ENCODE assay signal across 13 mouse cellular contexts in genomic region chr1:58739529-58739928, GRCm38 (mm10). TPM values are rescaled to one million over a fixed set of nuclear protein-coding genes. Genes with fewer than 3 reads are reported as not detected.
A peak's percentile ranks its signal among the peaks of the same experiment; 100 is the strongest.
DNase-seq lines count a peak whose midpoint lies in the region; ATAC-seq and TF ChIP-seq lines count a peak whose summit lies in the region.
"Had no signal": no experiment of that assay in that cellular context is flagged by ENCODE, and none has a peak within 500 bp of the region (broad histone marks: within the 10 kb centered on the region; RNA-seq: fewer than 3 reads in every experiment).

No protein-coding gene starts in this region.

- no peak overlapping the region for H3K4me3 ChIP-seq in gastrocnemius, adult 2 months
- H3K4me3 ChIP-seq: midbrain, embryonic 12.5 days had no signal

- 0 out of 2 replicates have a peak overlapping the region, but pooled peaks have one; percentile 31 for H3K27ac ChIP-seq in gastrocnemius, adult 2 months
- H3K27ac ChIP-seq: liver, embryonic 14.5 days; midbrain, embryonic 12.5 days had no signal

- TF ChIP-seq CTCF in gastrocnemius, adult 2 months (IDR thresholded peaks at IDR 0.05), result no peak

- intact Hi-C loops in gastrocnemius, adult 2 months (cut with DNase I), result no loop called here
- intact Hi-C loops in gastrocnemius, postnatal 36 days (cut with DNase I), result no loop called here

- ATAC-seq in activated CD4-positive, CD25-positive, alpha-beta regulatory T cell, adult 4 months, result no peak

- no peak for DNase-seq in gastrocnemius, adult 2 months
- no peak for DNase-seq in gastrocnemius, postnatal 36 days
- peak; percentile 68 to 73 for DNase-seq in cerebellum, postnatal 10 days
- DNase-seq in layer of hippocampus, adult 9-10 months (ENCODE audit: low spot score), result peak; percentile 46
- peak; percentile 68 to 86 for DNase-seq in right cerebral cortex, postnatal 10 days (ENCODE audit: low spot score in 2 of 2)
- DNase-seq in adrenal gland, adult 2 months, result no peak
- no peak for DNase-seq in thymus, postnatal 4 days
- DNase-seq: gastrocnemius, postnatal 10 days; heart, postnatal 14 days had no signal

RNA-seq across cellular contexts. Expression of gene Cflar, which starts 28.2 kb away (rescaled TPM):
- 10 to 100 TPM; 38.8 to 58.6 TPM for total RNA-seq in gastrocnemius, adult 2 months (2021)
- total RNA-seq in gastrocnemius, postnatal 36 days (2021), result 10 to 100 TPM; 34.9 to 42.3 TPM
- total RNA-seq in adrenal gland, adult 2 months (2021), result 100 to 1,000 TPM in 1 of 2 experiments, 10 to 100 TPM in 1; 97.4 to 113 TPM
- 37.3 and 41.7 TPM in 2 replicates for polyA plus RNA-seq in adrenal gland, adult 2 months (2012; rRNA removed)
- polyA plus RNA-seq in activated CD4-positive, CD25-positive, alpha-beta regulatory T cell, adult 4 months (2017; shearing (Covaris generic)), result 100 to 1,000 TPM; 172 to 177 TPM

RNA-seq across cellular contexts. Expression of gene Als2cr12, which starts 43.7 kb away (rescaled TPM):
- not detected for total RNA-seq in gastrocnemius, adult 2 months (2021)
- total RNA-seq in gastrocnemius, postnatal 36 days (2021), result not detected
- total RNA-seq in adrenal gland, adult 2 months (2021), result 1 to 10 TPM; 1.1 to 3.4 TPM
- 0.46 TPM in 1 of 2 replicates, not detected in the other for polyA plus RNA-seq in adrenal gland, adult 2 months (2012; rRNA removed)
- polyA plus RNA-seq in activated CD4-positive, CD25-positive, alpha-beta regulatory T cell, adult 4 months (2017; shearing (Covaris generic)), result not detected
- total RNA-seq: gastrocnemius, postnatal 10 days; heart, postnatal 14 days had no signal
- polyA plus RNA-seq: kidney, embryonic 16.5 days; liver, embryonic 14.5 days; midbrain, embryonic 12.5 days had no signal

RNA-seq across cellular contexts. Expression of gene Casp8, which starts 55.6 kb away (rescaled TPM):
- 1 to 10 TPM; 2.6 to 2.7 TPM for total RNA-seq in gastrocnemius, adult 2 months (2021)
- total RNA-seq in gastrocnemius, postnatal 36 days (2021), result 1 to 10 TPM; 2.5 to 3.1 TPM
- 10 to 100 TPM; 15.5 to 22.9 TPM for total RNA-seq in adrenal gland, adult 2 months (2021)
- polyA plus RNA-seq in adrenal gland, adult 2 months (2012; rRNA removed), result 0.74 and 0.89 TPM in 2 replicates
- polyA plus RNA-seq in activated CD4-positive, CD25-positive, alpha-beta regulatory T cell, adult 4 months (2017; shearing (Covaris generic)), result 100 to 1,000 TPM; 182 to 204 TPM

Comparison
In these comparisons a context has a peak if more than half of its experiments do, and no peak if none do; other contexts are left out.
1. DNase-seq: peak in cerebellum, postnatal 10 days (2 of 2), layer of hippocampus, adult 9-10 months (single experiment) and right cerebral cortex, postnatal 10 days (2 of 2); none in gastrocnemius, adult 2 months (single experiment), gastrocnemius, postnatal 36 days (0 of 2), adrenal gland, adult 2 months (single experiment) and thymus, postnatal 4 days (single experiment).
2. RNA of gene Casp8, which starts 55.6 kb away (total RNA-seq): 15.5 to 22.9 TPM in adrenal gland, adult 2 months; 2.5 to 3.1 TPM in gastrocnemius, postnatal 36 days and 2.6 to 2.7 TPM in gastrocnemius, adult 2 months; every median in the first group is over 4 times any median in the second.